Mouse (Mus musculus): Measurements from ENCODE around the gene Armh1. TPM values are rescaled to one million over a fixed set of nuclear protein-coding genes. Genes with fewer than 3 reads are reported as not detected.

The Armh1 gene
- 0.14 and 0.24 TPM in 2 replicates for polyA plus RNA-seq (2014; fragmentation: Nextera tagmentation; extraction: Ambion mirVana)

- Histone ChIP-seq H3K27ac (ENCODE audit: low read depth) (peak within 1 kb of the TSS; percentile 70), H3K4me1 (replicated peaks; ENCODE audit: control insufficient read depth, insufficient read depth, low read length) (peaks cover 7% of the 10 kb centered on the region), H3K9me3 (ENCODE audit: control insufficient read depth, low read length) (no peaks in the 10 kb centered on the region), H3K4me2 (ENCODE audit: low read length) (peak within 1 kb of the TSS; percentile 55), H3K4me3 (ENCODE audit: low read depth, low read length) (peak within 1 kb of the TSS; percentile 64), H3K36me3 (ENCODE audit: control insufficient read depth, insufficient read depth, low read length) (no peaks in the 10 kb centered on the region), H3K27me3 (replicated peaks; ENCODE audit: control insufficient read depth, insufficient read depth, low read length) (no peaks in the 10 kb centered on the region), H3K9ac (ENCODE audit: low read length) (peak within 1 kb of the TSS; percentile 59)
- ATAC-seq (replicated peaks; ENCODE audit: low FRiP score, low TSS enrichment, low read depth) (peak; percentile 99), DNase-seq (ENCODE audit: low spot score) (peak; percentile 95)
- under 1% methylated on average over 43 of the region's 43 CpGs for WGBS
Measured at GRCm38 (mm10) chr4:117251801-117252316, at the start of gene Armh1, which contains the start of gene Tmem53. Armh1 (minus strand) TSS chr4:117252125. Tmem53 (plus strand) TSS chr4:117251951.

- 64% methylated on average over 10 of the region's 10 CpGs for WGBS
- no peak overlapping the region for H3K4me2 ChIP-seq (ENCODE audit: low read length)
- H3K9ac ChIP-seq (ENCODE audit: low read length), result no peak overlapping the region
- no peak overlapping the region for H3K27ac ChIP-seq (ENCODE audit: low read depth)
- peaks cover 42% of the 10 kb centered on the region for H3K27me3 ChIP-seq (replicated peaks; ENCODE audit: control insufficient read depth, insufficient read depth, low read length)
- no peaks in the 10 kb centered on the region for H3K36me3 ChIP-seq (ENCODE audit: control insufficient read depth, insufficient read depth, low read length)
- ATAC-seq (replicated peaks; ENCODE audit: low FRiP score, low TSS enrichment, low read depth), result no peak
- no peak overlapping the region for H3K4me3 ChIP-seq (ENCODE audit: low read depth, low read length)
- peaks cover 9% of the 10 kb centered on the region; the same call in 1 of the 2 replicates for H3K4me1 ChIP-seq (replicated peaks; ENCODE audit: control insufficient read depth, insufficient read depth, low read length)
- H3K9me3 ChIP-seq (ENCODE audit: control insufficient read depth, low read length), result no peaks in the 10 kb centered on the region
- DNase-seq (ENCODE audit: low spot score), result no peak
Measured at GRCm38 (mm10) chr4:117299921-117300320, 48.0 kb upstream of the Armh1 start.

GRCm38 (mm10) chr4:117297819-117298218 is 45.9 kb upstream of the Armh1 start:
- no peak for DNase-seq (ENCODE audit: low spot score)
- Histone ChIP-seq H3K9me3 (ENCODE audit: control insufficient read depth, low read length) (no peaks in the 10 kb centered on the region), H3K9ac (ENCODE audit: low read length) (no peak overlapping the region), H3K27ac (ENCODE audit: low read depth) (no peak overlapping the region), H3K4me1 (replicated peaks; ENCODE audit: control insufficient read depth, insufficient read depth, low read length) (no peaks in the 10 kb centered on the region; the same call in 1 of the 2 replicates), H3K4me2 (ENCODE audit: low read length) (no peak overlapping the region), H3K4me3 (ENCODE audit: low read depth, low read length) (no peak overlapping the region), H3K36me3 (ENCODE audit: control insufficient read depth, insufficient read depth, low read length) (no peaks in the 10 kb centered on the region), H3K27me3 (replicated peaks; ENCODE audit: control insufficient read depth, insufficient read depth, low read length) (peaks cover 21% of the 10 kb centered on the region)
- 61% methylated on average over 9 of the region's 9 CpGs for WGBS
- ATAC-seq (replicated peaks; ENCODE audit: low FRiP score, low TSS enrichment, low read depth), result no peak

GRCm38 (mm10) chr4:117296849-117297593 is 45.1 kb upstream of the Armh1 start:
- no peaks in the 10 kb centered on the region for H3K9me3 ChIP-seq (ENCODE audit: control insufficient read depth, low read length)
- no peak overlapping the region for H3K27ac ChIP-seq (ENCODE audit: low read depth)
- WGBS, result 73% methylated on average over 19 of the region's 19 CpGs
- DNase-seq (ENCODE audit: low spot score), result no peak
- no peaks in the 10 kb centered on the region; the same call in 1 of the 2 replicates for H3K4me1 ChIP-seq (replicated peaks; ENCODE audit: control insufficient read depth, insufficient read depth, low read length)
- no peak overlapping the region for H3K4me3 ChIP-seq (ENCODE audit: low read depth, low read length)
- no peak for ATAC-seq (replicated peaks; ENCODE audit: low FRiP score, low TSS enrichment, low read depth)
- H3K9ac ChIP-seq (ENCODE audit: low read length), result no peak overlapping the region
- H3K4me2 ChIP-seq (ENCODE audit: low read length), result no peak overlapping the region
- H3K36me3 ChIP-seq (ENCODE audit: control insufficient read depth, insufficient read depth, low read length), result no peaks in the 10 kb centered on the region
- H3K27me3 ChIP-seq (replicated peaks; ENCODE audit: control insufficient read depth, insufficient read depth, low read length), result peaks cover 14% of the 10 kb centered on the region; the same call in 1 of the 2 replicates

- no peak overlapping the region for H3K9ac ChIP-seq (ENCODE audit: low read length)
- H3K4me1 ChIP-seq (replicated peaks; ENCODE audit: control insufficient read depth, insufficient read depth, low read length), result peaks cover 12% of the 10 kb centered on the region
- DNase-seq (ENCODE audit: low spot score), result no peak
- no peak overlapping the region for H3K4me2 ChIP-seq (ENCODE audit: low read length)
- no peak overlapping the region for H3K27ac ChIP-seq (ENCODE audit: low read depth)
- no peaks in the 10 kb centered on the region for H3K27me3 ChIP-seq (replicated peaks; ENCODE audit: control insufficient read depth, insufficient read depth, low read length)
- no peak for ATAC-seq (replicated peaks; ENCODE audit: low FRiP score, low TSS enrichment, low read depth)
- no peaks in the 10 kb centered on the region for H3K9me3 ChIP-seq (ENCODE audit: control insufficient read depth, low read length)
- 89% methylated on average over 2 of the region's 2 CpGs for WGBS
- H3K36me3 ChIP-seq (ENCODE audit: control insufficient read depth, insufficient read depth, low read length), result peaks cover 13% of the 10 kb centered on the region
- H3K4me3 ChIP-seq (ENCODE audit: low read depth, low read length), result no peak overlapping the region
Measured at GRCm38 (mm10) chr4:117291696-117292095, 39.8 kb upstream of the Armh1 start.

- H3K9ac ChIP-seq (ENCODE audit: low read length), result peak overlapping the region; percentile 80
- peak overlapping the region; percentile 97 for H3K27ac ChIP-seq (ENCODE audit: low read depth)
- peak overlapping the region; percentile 70 for H3K4me3 ChIP-seq (ENCODE audit: low read depth, low read length)
- peak; percentile 89 for DNase-seq (ENCODE audit: low spot score)
- H3K4me1 ChIP-seq (replicated peaks; ENCODE audit: control insufficient read depth, insufficient read depth, low read length), result peaks cover 20% of the 10 kb centered on the region
- no peaks in the 10 kb centered on the region for H3K27me3 ChIP-seq (replicated peaks; ENCODE audit: control insufficient read depth, insufficient read depth, low read length)
- no peaks in the 10 kb centered on the region for H3K9me3 ChIP-seq (ENCODE audit: control insufficient read depth, low read length)
- under 1% methylated on average over 67 of the region's 80 CpGs for WGBS
- peak overlapping the region; percentile 50 for H3K4me2 ChIP-seq (ENCODE audit: low read length)
- peaks cover 39% of the 10 kb centered on the region for H3K36me3 ChIP-seq (ENCODE audit: control insufficient read depth, insufficient read depth, low read length)
- ATAC-seq (replicated peaks; ENCODE audit: low FRiP score, low TSS enrichment, low read depth), result peak; percentile 97
Measured at GRCm38 (mm10) chr4:117288927-117289801, 37.2 kb upstream of the Armh1 start.

- WGBS, result 22% methylated on average over 25 of the region's 25 CpGs
- Histone ChIP-seq H3K27ac (ENCODE audit: low read depth) (peak overlapping the region; percentile 97), H3K4me3 (ENCODE audit: low read depth, low read length) (peak overlapping the region; percentile 70), H3K9me3 (ENCODE audit: control insufficient read depth, low read length) (no peaks in the 10 kb centered on the region), H3K36me3 (ENCODE audit: control insufficient read depth, insufficient read depth, low read length) (peaks cover 43% of the 10 kb centered on the region), H3K4me1 (replicated peaks; ENCODE audit: control insufficient read depth, insufficient read depth, low read length) (peaks cover 28% of the 10 kb centered on the region), H3K4me2 (ENCODE audit: low read length) (peak overlapping the region; percentile 50), H3K9ac (ENCODE audit: low read length) (peak overlapping the region; percentile 80), H3K27me3 (replicated peaks; ENCODE audit: control insufficient read depth, insufficient read depth, low read length) (no peaks in the 10 kb centered on the region)
- no peak for ATAC-seq (replicated peaks; ENCODE audit: low FRiP score, low TSS enrichment, low read depth)
- DNase-seq (ENCODE audit: low spot score), result no peak
Measured at GRCm38 (mm10) chr4:117288277-117288926, 36.5 kb upstream of the Armh1 start.

- H3K36me3 ChIP-seq (ENCODE audit: control insufficient read depth, insufficient read depth, low read length), result peaks cover 75% of the 10 kb centered on the region
- peaks cover 35% of the 10 kb centered on the region for H3K4me1 ChIP-seq (replicated peaks; ENCODE audit: control insufficient read depth, insufficient read depth, low read length)
- WGBS, result 45% methylated on average over 4 of the region's 4 CpGs
- H3K9me3 ChIP-seq (ENCODE audit: control insufficient read depth, low read length), result no peaks in the 10 kb centered on the region
- ATAC-seq (replicated peaks; ENCODE audit: low FRiP score, low TSS enrichment, low read depth) (no peak), DNase-seq (ENCODE audit: low spot score) (no peak)
- H3K4me3 ChIP-seq (ENCODE audit: low read depth, low read length), result no peak overlapping the region
- H3K27ac ChIP-seq (ENCODE audit: low read depth), result no peak overlapping the region
- no peak overlapping the region for H3K4me2 ChIP-seq (ENCODE audit: low read length)
- H3K27me3 ChIP-seq (replicated peaks; ENCODE audit: control insufficient read depth, insufficient read depth, low read length), result no peaks in the 10 kb centered on the region
- H3K9ac ChIP-seq (ENCODE audit: low read length), result no peak overlapping the region
Measured at GRCm38 (mm10) chr4:117284363-117284762, 32.4 kb upstream of the Armh1 start.

Measured in intestine, embryonic 14.5 days (tissue).